Mouse (Mus musculus): ENCODE results near the gene Arf3.

DNA sequence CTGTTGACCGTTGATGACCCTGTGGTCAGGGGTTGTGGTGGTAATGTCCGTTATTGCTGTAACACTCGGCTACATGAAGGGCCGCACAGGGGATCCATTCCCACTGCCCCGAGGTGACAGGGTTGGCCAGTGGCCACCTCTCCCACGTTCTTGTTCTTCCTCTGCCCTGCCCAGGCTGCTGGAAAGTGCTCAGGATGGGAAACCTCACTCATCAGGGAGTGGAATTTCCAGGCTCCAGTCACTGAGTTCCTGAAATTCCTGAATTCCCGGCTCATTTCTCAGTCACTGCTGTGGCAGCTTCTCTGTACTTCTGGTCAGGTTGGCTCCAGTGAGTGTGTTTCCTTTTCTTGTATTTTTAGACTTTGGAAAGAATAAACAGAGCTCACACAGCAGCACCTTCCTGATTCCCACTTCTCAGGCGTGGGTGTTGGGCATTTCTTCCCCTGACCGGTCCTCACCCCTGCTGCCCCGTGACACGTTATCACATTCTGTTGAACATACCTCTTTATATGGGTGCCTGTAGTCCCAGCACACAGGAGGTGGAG lies 70.8 kb downstream of the Arf3 start:
- no peak for TF ChIP-seq CTCF (IDR thresholded peaks at IDR 0.05; ENCODE audit: insufficient read depth, low read depth, low read length)
- no peak for TF ChIP-seq POLR2A (IDR thresholded peaks at IDR 0.05; ENCODE audit: insufficient read depth, low read depth, low read length)
